Mouse (Mus musculus) G1E (cell line): ENCODE data around the gene Slc35b1.

Source experiments
- GATA1 ChIP-seq: IDR thresholded peaks from 2 replicates; pipeline ENCODE4 v1.6.1; 2012; ENCODE audit warnings: borderline replicate concordance, low read length, inconsistent platforms, mixed read lengths
- GATA2 ChIP-seq: IDR thresholded peaks from 2 replicates; pipeline ENCODE4 v1.6.1; 2012; ENCODE audit warnings: low read depth, low read length, inconsistent platforms, borderline replicate concordance

DNA sequence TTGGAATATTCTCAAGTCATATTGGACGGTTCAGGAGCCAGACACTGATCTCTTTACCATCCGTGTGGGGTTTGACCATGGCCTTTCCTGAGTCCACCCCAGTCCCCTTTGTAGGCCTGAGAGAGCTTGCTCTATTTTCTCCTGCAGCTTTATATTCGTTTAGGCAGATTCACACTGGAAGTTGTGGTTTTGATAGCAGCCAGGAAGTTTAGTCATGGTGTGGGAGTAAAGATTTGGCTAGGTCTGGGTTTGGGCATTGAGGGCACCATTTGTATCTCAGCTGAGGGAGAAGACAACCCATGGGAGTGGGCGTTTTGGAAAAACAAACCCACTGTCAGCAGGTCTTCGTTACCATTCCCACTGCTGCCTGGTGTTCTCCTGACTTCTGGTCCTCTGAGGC, 4.9 kb upstream of the Slc35b1 start:
- TF ChIP-seq GATA2 (no peak), GATA1 (no peak)
